Mouse (Mus musculus) lung, postnatal 0 days (tissue): Measurements from ENCODE around the gene Gm20388. TPM values are rescaled to one million over a fixed set of nuclear protein-coding genes. Genes with fewer than 3 reads are reported as not detected.
A peak's percentile ranks its signal among the peaks of the same experiment; 100 is the strongest.

ENCODE experiments used
- ATAC-seq: fragments of 200-750 bp; cut with Nextera tagmentation; 2 replicates; pipeline ENCODE4 v1.8.0; 2017; ENCODE audit warnings: moderate library complexity
- DNase-seq: peaks from one replicate; pipeline ENCODE4 v3.0.0-alpha.2; 2016; ENCODE audit warnings: low spot score
- H3K27ac ChIP-seq: fragments of 300-500 bp; sonication (generic); 2 replicates; pipeline ENCODE4 v1.5.1; 2014; ENCODE audit warnings: antibody characterized with exemption, mild to moderate bottlenecking, low read length, mixed read lengths
- H3K27me3 ChIP-seq: fragments of 300-500 bp; sonication (generic); replicated peaks from 2 replicates; pipeline ENCODE4 v1.6.1; 2014; ENCODE audit warnings: low read length, mixed read lengths; ENCODE audit not compliant: insufficient read depth
- H3K36me3 ChIP-seq: fragments of 300-500 bp; sonication (generic); 2 replicates; pipeline ENCODE4 v1.6.1; 2014; ENCODE audit warnings: low read length, mixed read lengths; ENCODE audit not compliant: insufficient read depth
- H3K4me1 ChIP-seq: fragments of 300-500 bp; sonication (generic); 2 replicates; pipeline ENCODE4 v1.6.1; 2014; ENCODE audit warnings: antibody characterized with exemption, low read depth, low read length, mixed read lengths; ENCODE audit not compliant: insufficient read depth
- H3K4me2 ChIP-seq: fragments of 300-500 bp; sonication (generic); replicated peaks from 2 replicates; pipeline ENCODE4 v1.6.1; 2014; ENCODE audit warnings: low read depth, mild to moderate bottlenecking, low read length, moderate library complexity, mixed read lengths
- H3K4me3 ChIP-seq: fragments of 300-500 bp; sonication (generic); 2 replicates; pipeline ENCODE4 v1.5.1; 2014; ENCODE audit warnings: low read depth, low read length
- H3K9ac ChIP-seq: fragments of 300-500 bp; sonication (generic); replicated peaks from 2 replicates; pipeline ENCODE4 v1.6.1; 2014; ENCODE audit warnings: low read depth, mild to moderate bottlenecking
- H3K9me3 ChIP-seq: fragments of 300-500 bp; sonication (generic); 2 replicates; pipeline ENCODE4 v1.6.1; 2016; ENCODE audit warnings: low read length, mixed read lengths
- CTCF ChIP-seq: IDR thresholded peaks from 2 replicates; pipeline ENCODE4 v1.5.1; 2016; ENCODE audit warnings: antibody characterized with exemption, mild to moderate bottlenecking
- EP300 ChIP-seq: IDR thresholded peaks from 2 replicates; pipeline ENCODE4 v1.6.1; 2016; ENCODE audit warnings: antibody characterized with exemption, mild to moderate bottlenecking, control low read depth
- WGBS: fragments of 180-500 bp; shearing (Covaris S2); extraction: QIAGEN DNeasy Blood & Tissue Kit; methylation state at CpG from one replicate; pipeline ENCODE4 v1.1.7; 2014; 5-methylcytosine and 5-hydroxymethylcytosine counted together
- polyA plus RNA-seq: library from polyadenylated mRNA; unstranded; fragments of >200 nt; fragmentation: Nextera tagmentation; extraction: Ambion mirVana; gene quantifications from 2 replicates; pipeline ENCODE4 v1.2.1, GENCODE M21; 2015

The Gm20388 gene
- polyA plus RNA-seq, 1 experiment from 2014 or later: not detected

DNA sequence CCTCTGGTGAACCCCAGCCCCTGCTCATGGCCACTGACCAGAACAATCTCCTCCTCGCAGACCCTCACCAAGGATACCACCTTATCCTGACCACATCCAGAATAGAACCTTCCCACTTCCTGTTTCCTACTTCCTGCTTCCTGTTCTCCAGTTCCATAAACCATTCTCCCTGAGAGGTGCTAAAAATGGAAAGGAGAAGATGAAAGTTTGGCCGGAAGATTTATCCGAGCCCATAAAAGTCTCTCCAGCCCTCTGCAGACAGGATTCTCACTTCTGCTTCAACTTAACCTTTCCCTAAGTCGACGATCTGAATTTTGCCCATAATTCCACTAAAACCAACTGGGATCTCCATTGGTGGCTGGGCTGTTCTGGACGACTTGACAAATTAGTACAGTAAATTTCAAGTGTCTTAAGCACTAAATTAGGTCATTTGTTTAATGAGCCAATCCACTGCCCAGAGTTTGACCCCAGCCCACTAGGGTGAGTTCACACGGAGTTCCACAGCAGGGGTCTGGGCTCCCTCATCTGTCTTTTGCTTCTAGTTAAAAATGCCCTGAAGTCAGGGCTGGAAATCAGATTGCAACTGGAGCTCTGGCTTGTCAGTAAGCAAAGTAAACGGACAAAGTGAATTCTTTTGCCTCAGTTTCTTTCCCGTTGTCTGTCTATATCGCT, 1391.5 kb downstream of the Gm20388 start:
- no peak overlapping the region for H3K9ac ChIP-seq
- peak overlapping the region; percentile 42 for H3K4me2 ChIP-seq

DNA sequence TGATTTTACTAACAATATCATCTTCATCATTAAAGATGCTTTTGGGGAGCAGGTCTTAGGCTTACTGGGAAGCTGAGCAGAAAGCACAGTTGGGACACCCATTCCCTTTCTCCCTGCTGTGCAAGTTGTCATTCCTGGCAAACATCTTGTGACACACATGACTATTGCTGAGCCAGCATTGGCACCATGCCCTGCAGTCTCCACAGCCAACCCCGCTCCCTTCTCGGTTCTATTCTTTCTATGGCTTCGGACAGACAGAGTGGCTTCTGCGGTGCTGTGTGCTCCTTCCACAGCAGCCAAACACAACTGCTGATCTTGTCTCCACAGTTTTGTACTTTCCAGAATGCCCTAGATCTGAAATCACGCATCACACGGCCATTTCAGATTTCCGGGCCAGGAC, 1397.1 kb downstream of the Gm20388 start:
- TF ChIP-seq EP300 (no peak), CTCF (no peak)
- ATAC-seq: no peak

More for the DNA sequence above, 1391.5 kb downstream of the Gm20388 start:
- 47% methylated on average over 10 of the region's 10 CpGs for whole genome bisulfite sequencing
- ATAC-seq (no peak), DNase-seq (peak; percentile 18)
- TF ChIP-seq EP300: no peak
- TF ChIP-seq CTCF: no peak
- Histone ChIP-seq H3K9me3 (no peaks in the 10 kb centered on the region), H3K4me3 (no peak overlapping the region), H3K27ac (no peak overlapping the region), H3K27me3 (no peaks in the 10 kb centered on the region), H3K4me1 (peaks cover 12% of the 10 kb centered on the region; the same call in 1 of the 2 replicates), H3K36me3 (no peaks in the 10 kb centered on the region)

DNA sequence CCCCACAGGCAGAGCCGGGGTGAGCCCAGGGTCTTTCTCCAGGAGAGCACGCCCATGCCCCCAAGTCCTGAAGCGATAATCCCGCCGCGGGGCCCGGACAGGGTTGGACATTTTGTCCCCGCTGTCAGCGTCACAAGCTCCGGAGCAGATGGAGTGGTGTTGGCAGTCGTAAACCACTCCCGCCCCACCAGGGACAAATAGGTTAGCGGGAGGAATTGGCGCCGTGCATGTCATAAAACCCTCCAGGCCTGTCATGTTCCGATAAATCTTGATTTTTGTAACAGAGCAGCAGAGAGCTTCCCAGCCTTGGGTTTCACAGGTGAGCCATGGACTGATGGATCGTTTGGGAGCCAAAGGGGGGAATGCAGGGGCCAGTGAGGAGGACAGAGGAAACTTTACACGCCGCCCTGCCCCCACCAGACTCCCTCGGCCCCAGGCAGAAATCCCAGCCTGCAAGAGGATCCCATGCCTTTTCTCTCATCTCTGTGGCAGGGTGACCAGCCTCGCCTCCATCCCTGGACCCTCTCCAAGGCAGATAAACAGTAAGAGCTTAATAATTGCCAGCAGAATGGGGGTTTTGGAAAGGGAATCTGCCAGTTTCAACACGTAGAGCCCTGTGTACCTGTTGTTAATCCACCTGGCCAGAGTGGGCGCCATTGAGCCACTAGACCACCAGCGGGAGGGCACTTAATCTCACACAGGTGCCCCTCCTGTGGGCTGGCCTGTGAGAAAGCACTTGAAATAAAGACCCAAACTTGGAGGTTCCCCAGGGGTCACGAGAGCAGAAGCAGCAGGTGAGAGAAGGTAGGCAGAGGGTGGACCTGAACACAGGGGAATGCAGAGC, 1400.6 kb downstream of the Gm20388 start:
- ATAC-seq (peak; percentile 18; the same call in 1 of the 2 replicates), DNase-seq (peak; percentile 33)
- TF ChIP-seq EP300 (no peak), CTCF (peak; percentile 26; the same call in 1 of the 2 replicates)
- Histone ChIP-seq H3K9me3 (no peaks in the 10 kb centered on the region), H3K9ac (no peak overlapping the region), H3K27ac (no peak overlapping the region), H3K36me3 (no peaks in the 10 kb centered on the region), H3K4me2 (no peak overlapping the region), H3K4me1 (no peaks in the 10 kb centered on the region), H3K4me3 (no peak overlapping the region), H3K27me3 (no peaks in the 10 kb centered on the region)
- 28% methylated on average over 25 of the region's 25 CpGs for WGBS

More for the DNA sequence above, 1397.1 kb downstream of the Gm20388 start:
- Histone ChIP-seq H3K9me3 (no peaks in the 10 kb centered on the region), H3K4me2 (no peak overlapping the region), H3K27ac (no peak overlapping the region), H3K9ac (no peak overlapping the region), H3K36me3 (no peaks in the 10 kb centered on the region), H3K27me3 (no peaks in the 10 kb centered on the region), H3K4me3 (no peak overlapping the region), H3K4me1 (no peaks in the 10 kb centered on the region)
- WGBS: 59% methylated on average over 7 of the region's 7 CpGs
- DNase-seq: peak; percentile 43

DNA sequence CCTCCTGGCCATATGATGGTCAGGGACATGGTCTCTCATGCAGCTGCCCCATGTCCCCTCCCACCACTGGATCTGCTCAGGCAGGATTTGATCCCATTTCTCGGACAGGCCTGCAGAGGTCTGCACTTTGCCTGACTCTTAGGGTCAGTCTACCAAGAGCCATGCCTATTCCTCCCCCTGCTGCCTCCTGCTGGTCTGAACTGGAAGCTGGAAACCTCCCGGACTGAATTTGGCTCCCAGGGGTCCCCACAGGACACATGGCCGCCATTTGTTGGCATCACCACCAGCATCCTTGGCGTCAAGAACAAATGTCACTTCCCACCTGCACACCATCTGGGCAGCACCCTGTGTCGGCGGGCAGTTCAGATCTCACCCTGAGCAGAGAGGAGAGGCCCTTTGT, 1402.8 kb downstream of the Gm20388 start:
- no peaks in the 10 kb centered on the region for H3K9me3 ChIP-seq
- ATAC-seq (no peak), DNase-seq (no peak)
- no peak overlapping the region for H3K27ac ChIP-seq
- no peaks in the 10 kb centered on the region for H3K27me3 ChIP-seq
- no peak overlapping the region for H3K4me2 ChIP-seq
- no peak overlapping the region for H3K9ac ChIP-seq
- H3K4me1 ChIP-seq: no peaks in the 10 kb centered on the region
- WGBS: 51% methylated on average over 6 of the region's 6 CpGs
- no peaks in the 10 kb centered on the region for H3K36me3 ChIP-seq
- H3K4me3 ChIP-seq: no peak overlapping the region
- peak; percentile 51 for TF ChIP-seq CTCF
- TF ChIP-seq EP300: no peak

DNA sequence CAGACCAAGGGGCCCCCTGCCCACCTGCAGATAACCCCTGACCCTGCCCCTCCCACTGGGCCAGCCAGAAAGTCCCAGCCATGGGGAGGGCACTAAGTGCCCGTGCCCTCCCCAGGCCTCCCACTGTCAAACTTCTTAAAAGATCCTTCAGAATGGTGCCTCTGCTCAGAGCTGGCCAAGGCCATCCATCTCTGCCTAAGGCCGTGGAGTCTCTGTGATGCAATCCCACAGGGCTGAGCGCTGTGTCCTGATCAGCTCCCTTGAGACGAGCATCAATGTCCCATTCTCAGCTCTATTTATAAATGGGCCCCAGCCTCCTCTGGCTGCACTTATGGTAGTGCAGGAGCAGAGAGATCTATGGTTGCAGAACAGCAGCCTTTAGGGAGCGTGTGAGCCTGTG, 1403.4 kb downstream of the Gm20388 start:
- ATAC-seq: no peak
- no peak overlapping the region for H3K4me2 ChIP-seq
- no peak for TF ChIP-seq CTCF
- no peak for TF ChIP-seq EP300
- no peaks in the 10 kb centered on the region for H3K9me3 ChIP-seq
- no peaks in the 10 kb centered on the region for H3K27me3 ChIP-seq
- no peak overlapping the region for H3K9ac ChIP-seq
- 65% methylated on average over 5 of the region's 5 CpGs for WGBS
- H3K27ac ChIP-seq: no peak overlapping the region
- no peaks in the 10 kb centered on the region for H3K36me3 ChIP-seq
- H3K4me1 ChIP-seq: no peaks in the 10 kb centered on the region
- DNase-seq: no peak
- no peak overlapping the region for H3K4me3 ChIP-seq

DNA sequence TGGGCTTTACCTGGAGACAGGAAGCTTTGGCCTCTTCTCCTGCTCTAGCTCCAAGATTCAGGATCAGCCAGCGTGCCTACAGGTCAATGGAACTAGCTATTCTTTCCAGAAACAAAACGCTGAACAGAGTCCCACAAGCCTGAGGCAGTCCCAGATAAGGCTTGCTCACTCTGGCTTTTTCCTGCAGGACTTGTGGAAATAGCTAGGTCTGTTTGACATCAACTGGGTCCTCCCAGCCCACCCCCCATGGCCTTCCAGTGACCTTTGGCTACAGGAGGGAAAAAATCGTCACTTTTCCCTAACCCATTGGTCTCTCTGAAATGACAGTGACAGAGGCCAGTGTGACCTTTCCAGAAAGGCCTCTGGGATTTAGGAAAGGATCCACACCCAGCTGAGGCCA, 1404.9 kb downstream of the Gm20388 start:
- Histone ChIP-seq H3K9me3 (no peaks in the 10 kb centered on the region), H3K4me1 (no peaks in the 10 kb centered on the region), H3K4me3 (no peak overlapping the region), H3K27ac (no peak overlapping the region), H3K4me2 (no peak overlapping the region), H3K36me3 (no peaks in the 10 kb centered on the region), H3K9ac (no peak overlapping the region), H3K27me3 (no peaks in the 10 kb centered on the region)
- DNase-seq: no peak
- ATAC-seq: no peak
- 23% methylated on average over 3 of the region's 3 CpGs for WGBS
- TF ChIP-seq EP300 (no peak), CTCF (no peak)
